Mouse (Mus musculus) Patski (cell line): ENCODE results near the gene Bscl2. TPM values are rescaled to one million over a fixed set of nuclear protein-coding genes. Genes with fewer than 3 reads are reported as not detected.
"Not testable (repeated sequence)": the region's sequence is repeated elsewhere in the genome, so short reads cannot be mapped to it uniquely, and the experiment has no call there.

Source experiments
- ATAC-seq: fragments of 100-300 bp; one replicate; pipeline ENCODE4 v1.8.0; 2021
- CTCF ChIA-PET: fragments of 350-600 bp; sonication (Branson Sonifier 250); formaldehyde crosslinking; loops from one replicate; lab custom pipeline; 2022; ENCODE audit warnings: inconsistent platforms; lab: Charles Lee
- POLR2A ChIA-PET: fragments of 350-600 bp; sonication (Branson Sonifier 250); formaldehyde crosslinking; loops from one replicate; lab custom pipeline; 2022; ENCODE audit warnings: antibody characterized with exemption, inconsistent platforms; lab: Charles Lee
- DNase-seq: peaks from one replicate; pipeline ENCODE4 v3.0.0-alpha.2; 2011; ENCODE audit warnings: low read depth, low spot score
- H3K27me3 ChIP-seq: fragments of 371-371 bp; one replicate; pipeline ENCODE4 v1.5.1; 2021
- CTCF ChIP-seq: fragments of 100-300 bp; IDR thresholded peaks from one replicate; pipeline ENCODE4 v1.5.1; 2021
- in situ Hi-C: fragments of 300-500 bp; cut with MboI; formaldehyde crosslinking; loops from 3 replicates; pipeline ENCODE4 v1.11.1; 2018; ENCODE audit warnings: low pct_unique_long_range_greater_than_20kb, mixed read lengths
- polyA plus RNA-seq: library from polyadenylated mRNA; unstranded; gene quantifications from one replicate; pipeline ENCODE4 v1.2.3, GENCODE M21; 2021

Gene Bscl2
- polyA plus RNA-seq, 1 experiment from 2014 or later: 4.1 TPM

DNA sequence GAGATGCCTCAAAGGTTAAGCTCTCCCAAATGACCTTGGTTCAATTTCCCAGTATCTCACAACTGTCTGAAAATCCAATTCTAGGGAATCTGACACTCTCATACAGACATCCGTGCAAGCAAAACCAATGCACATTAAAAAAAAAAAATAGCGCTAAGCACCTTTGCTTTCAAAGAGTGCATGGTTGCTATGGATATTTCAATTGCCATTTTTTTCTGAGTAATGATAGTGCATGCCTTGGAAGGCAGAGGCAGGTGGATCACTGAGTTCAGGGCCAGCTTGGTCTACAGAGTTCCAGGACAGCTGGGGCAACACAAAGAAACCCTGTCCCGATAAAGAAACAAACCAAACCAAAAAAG is 43.7 kb downstream of the Bscl2 start:
- CTCF ChIA-PET: interaction anchor here (0.7 to 1.3 kb wide), 3 partner anchors 12 to 229 kb away, joined by 3 to 5 read pairs (median 3); partner anchors contain the start of gene Ints5
- in situ Hi-C loops: no loop called here
- no peak for ATAC-seq

DNA sequence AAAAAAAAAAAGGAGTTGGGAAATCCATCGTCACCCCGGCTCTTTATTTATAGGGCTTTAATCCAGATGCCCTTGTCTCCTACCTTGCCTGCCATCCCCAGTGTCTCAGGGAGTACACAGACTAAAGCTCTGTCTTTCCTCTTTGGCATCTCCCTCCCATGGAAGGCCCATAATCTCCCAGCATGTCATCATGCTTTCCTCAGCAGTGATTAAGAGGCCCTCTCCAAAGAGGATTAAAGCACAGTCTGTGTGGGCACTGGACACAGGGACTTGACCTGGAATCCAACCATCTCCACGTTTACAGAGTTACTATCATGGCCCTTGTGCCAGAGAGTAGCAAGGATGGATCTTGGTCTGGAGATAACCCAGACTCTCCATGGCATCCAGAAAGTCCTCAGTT is 46.3 kb downstream of the Bscl2 start, which contains the start of the genes Lbhd1 and Gm49403:
Gene Lbhd1, plus strand, starts transcription at position 117 of the 400 bp plus-strand sequence.
Gene Gm49403, plus strand, starts transcription at position 315 of the 400 bp plus-strand sequence.
- in situ Hi-C loops: no loop called here
- DNase-seq (no peak), ATAC-seq (no peak)
- ChIA-PET CTCF (no interaction called here), POLR2A (no interaction called here)
- no peak for TF ChIP-seq CTCF
- no peaks in the 10 kb centered on the region for H3K27me3 ChIP-seq

More for the DNA sequence above, 43.7 kb downstream of the Bscl2 start:
- DNase-seq: no peak
- H3K27me3 ChIP-seq: no peaks in the 10 kb centered on the region
- POLR2A ChIA-PET: interaction anchor here (0.6 to 2.1 kb wide), 6 partner anchors 10 to 85 kb away, joined by 3 to 6 read pairs (median 3); partner anchors contain the start of genes Eml3, Ints5 and Ubxn1
- TF ChIP-seq CTCF: no peak

DNA sequence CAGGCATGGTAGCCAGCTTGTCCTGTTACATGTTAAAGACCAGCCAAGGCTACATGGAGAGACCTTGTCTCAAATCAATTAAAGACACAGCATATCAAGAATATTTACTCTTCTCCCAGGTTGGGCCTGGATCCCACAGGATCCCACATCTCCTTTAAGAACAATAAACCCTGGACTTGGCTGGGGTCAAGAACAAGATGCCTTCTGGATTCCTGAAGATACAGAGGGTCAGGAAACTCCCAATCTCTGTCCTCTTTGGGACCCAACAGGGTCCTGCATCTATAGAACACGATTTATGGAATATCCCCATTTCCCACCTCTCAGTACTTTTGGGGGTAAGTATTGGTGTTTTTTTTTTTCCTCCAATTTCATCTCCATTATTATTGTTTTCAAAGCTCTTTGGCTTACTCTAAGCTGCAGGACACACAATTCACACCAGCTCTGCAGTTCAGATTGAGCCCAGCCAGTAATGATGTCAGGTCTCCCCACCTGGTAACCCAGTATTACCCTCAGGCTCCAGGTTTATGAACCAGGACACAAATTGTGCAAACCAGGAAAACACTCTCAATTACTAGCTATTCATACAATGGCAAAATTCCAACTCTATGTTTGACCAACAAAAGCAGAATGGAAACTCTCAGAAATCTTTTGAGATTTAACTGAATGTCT is 49.8 kb downstream of the Bscl2 start:
- TF ChIP-seq CTCF: no peak
- in situ Hi-C loops: no loop called here
- ATAC-seq (no peak), DNase-seq (no peak)
- ChIA-PET CTCF (interaction anchor here (1.2 to 1.9 kb wide), 5 partner anchors 12 to 54 kb away, joined by 3 to 5 read pairs (median 3); partner anchors contain the start of gene Mta2), POLR2A (no interaction called here)
- no peaks in the 10 kb centered on the region for H3K27me3 ChIP-seq

DNA sequence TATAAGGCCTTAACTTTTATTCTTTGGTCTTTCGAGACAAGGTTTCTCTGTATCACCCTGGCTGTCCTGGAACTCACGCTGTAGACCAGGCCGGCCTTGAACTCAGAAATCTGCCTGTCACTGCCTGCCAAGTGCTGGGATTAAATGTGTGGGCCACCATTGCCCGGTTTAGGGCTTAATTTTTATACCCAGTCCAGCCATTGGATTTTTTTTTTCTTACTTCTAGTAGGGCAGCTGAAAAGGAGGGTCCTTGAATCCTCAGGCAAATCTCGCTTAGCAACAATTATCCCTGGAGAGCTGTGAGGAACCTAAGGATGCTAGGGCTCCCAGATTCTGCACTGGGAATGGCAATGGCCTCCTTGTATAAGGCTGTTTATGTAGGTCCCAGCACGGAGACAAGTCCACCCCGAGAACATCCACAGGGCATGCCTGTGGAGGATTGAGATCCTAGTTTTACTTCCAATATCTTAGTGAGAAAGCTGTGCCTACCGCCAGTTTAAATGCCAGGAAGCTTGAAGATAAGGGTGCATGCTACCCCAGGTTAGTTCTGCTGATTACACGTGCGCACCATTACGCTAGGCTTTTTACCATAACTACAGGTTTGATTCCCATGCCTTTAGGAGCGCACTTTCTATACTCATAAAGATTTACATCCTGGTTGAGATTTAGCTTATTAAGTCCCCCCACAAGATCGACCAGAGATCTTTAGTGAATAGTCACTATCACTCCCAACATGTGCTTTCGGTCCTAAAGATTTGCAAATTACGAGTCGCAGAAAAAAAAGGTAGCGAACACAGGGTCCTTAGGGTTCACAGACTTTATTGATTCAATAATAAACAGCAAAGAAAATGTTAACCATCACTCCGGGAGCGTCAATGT is 50.6 kb downstream of the Bscl2 start:
- no peak for DNase-seq
- in situ Hi-C loops: no loop called here
- no peak for ATAC-seq
- ChIA-PET POLR2A (interaction anchor here (0.6 to 2.0 kb wide), 5 partner anchors 8 to 222 kb away, joined by 3 to 5 read pairs (median 3); partner anchors contain the start of gene Ubxn1), CTCF (interaction anchor here (1.2 to 1.9 kb wide), 6 partner anchors 8 to 54 kb away, joined by 3 to 5 read pairs (median 3); partner anchors contain the start of gene Mta2)
- no peaks in the 10 kb centered on the region for H3K27me3 ChIP-seq
- no peak for TF ChIP-seq CTCF

DNA sequence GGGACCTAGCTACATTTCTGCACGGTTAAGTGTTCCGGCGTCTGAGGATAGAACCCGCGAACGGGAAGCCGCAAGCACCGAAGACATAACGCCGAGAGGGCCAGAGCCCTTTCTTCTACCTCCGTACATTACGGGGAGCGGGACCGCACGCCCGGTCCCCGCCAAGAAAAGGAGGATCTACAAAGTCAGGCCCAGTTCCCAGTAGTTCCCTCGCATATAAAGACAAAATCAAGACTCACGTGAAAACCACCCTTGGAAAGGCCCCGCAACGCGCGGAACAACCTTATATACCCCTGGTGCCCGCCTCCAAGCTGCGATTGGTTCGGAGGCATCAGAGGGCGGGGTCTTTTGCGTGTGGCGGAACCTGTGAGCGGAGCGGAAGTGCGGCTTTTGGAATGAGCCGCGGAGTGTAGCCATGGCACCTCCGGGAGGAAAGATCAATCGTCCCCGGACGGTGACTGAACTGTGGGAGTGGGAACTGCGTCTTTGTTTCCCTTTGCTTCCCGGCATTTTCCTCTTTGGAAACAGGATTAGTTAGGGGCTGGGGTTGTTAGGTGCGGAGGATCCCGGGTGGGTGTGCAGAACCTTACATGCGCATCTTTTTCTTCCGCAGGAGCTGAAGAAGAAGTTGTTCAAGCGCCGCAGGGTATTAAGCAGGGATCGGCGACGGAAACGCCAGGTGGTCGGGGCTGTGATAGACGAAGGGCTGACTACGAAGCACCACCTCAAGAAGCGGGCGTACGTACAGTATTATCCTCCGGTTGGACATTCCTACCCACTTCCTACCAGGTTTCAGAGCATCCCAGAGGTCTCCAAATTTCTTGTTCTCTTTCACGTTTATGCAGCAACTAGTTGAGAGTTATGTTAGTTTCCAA is 51.5 kb downstream of the Bscl2 start, which contains the start of the genes 1810009A15Rik and Gm49416:
Gene 1810009A15Rik, plus strand, starts transcription at position 343 of the 875 bp plus-strand sequence.
Gene Gm49416, plus strand, starts transcription at position 416 of the 875 bp plus-strand sequence.
- DNase-seq (peak; percentile 76), ATAC-seq (peak; percentile 94)
- in situ Hi-C loops: no loop called here
- ChIA-PET CTCF (interaction anchor here (1.4 to 1.9 kb wide), 4 partner anchors 9 to 53 kb away, joined by 3 to 4 read pairs (median 3); partner anchors contain the start of gene Mta2), POLR2A (interaction anchor here (0.7 to 2.0 kb wide), 6 partner anchors 9 to 221 kb away, joined by 3 to 5 read pairs (median 4); partner anchors contain the start of gene Ubxn1)
- H3K27me3 ChIP-seq: no peaks in the 10 kb centered on the region
- TF ChIP-seq CTCF: no peak

DNA sequence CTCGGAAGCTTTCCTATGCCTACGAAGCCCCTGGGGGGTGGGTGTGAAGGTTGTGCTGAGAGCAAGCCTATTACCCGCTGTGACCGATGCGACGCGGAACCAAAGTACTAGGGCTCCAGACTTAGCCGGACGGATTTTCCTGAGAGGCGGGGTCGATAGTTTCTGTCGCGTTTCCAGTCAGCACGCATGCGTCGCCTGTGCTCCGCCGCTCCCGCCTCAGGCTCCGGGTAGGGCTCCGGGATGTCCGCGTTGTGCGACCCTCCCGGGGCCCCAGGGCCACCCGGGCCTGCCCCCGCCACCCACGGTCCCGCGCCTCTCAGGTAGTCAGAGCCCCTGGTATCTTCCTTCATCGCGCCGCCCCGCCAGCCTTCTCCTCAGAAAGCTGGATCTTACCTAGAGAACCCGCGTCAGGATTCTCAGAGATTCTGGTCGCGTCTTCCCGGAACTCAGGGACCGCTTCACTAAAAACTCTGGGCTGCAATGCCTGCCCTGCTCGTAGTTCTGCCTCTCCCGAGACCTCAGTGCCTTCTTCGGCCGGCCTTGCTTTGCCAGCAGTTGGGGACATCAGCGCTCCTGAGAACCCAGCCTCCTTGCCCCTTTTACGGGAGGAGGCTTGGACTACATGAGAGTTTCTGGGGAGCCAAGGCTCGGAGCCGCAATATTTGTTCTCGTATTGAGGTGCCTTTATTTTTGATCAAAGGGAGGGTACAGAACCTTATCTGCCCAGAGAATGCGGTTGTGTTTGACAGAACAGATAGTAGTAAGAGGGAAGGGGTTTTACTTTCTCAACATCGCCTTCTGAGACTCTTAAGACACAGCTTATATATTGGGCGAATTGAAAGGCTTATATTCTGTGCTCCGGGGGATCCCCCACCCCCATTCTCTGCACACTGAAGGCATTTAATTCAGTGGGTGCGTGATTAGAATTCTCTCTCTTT is 55.8 kb downstream of the Bscl2 start, which contains the start of gene Ints5:
Gene Ints5, plus strand, starts transcription at position 177 of the 938 bp plus-strand sequence.
- peak; percentile 9 for ATAC-seq
- ChIA-PET POLR2A (interaction anchor here (0.6 to 2.0 kb wide), 4 partner anchors 8 to 52 kb away, joined by 3 to 6 read pairs (median 4); partner anchors contain the start of gene Uqcc3), CTCF (interaction anchor here (1.0 to 1.1 kb wide), 3 partner anchors 12 to 48 kb away, joined by 3 to 4 read pairs (median 3); no protein-coding TSS in a partner anchor)
- no peak for TF ChIP-seq CTCF
- in situ Hi-C loops: no loop called here
- H3K27me3 ChIP-seq: no peaks in the 10 kb centered on the region
- peak; percentile 49 for DNase-seq

DNA sequence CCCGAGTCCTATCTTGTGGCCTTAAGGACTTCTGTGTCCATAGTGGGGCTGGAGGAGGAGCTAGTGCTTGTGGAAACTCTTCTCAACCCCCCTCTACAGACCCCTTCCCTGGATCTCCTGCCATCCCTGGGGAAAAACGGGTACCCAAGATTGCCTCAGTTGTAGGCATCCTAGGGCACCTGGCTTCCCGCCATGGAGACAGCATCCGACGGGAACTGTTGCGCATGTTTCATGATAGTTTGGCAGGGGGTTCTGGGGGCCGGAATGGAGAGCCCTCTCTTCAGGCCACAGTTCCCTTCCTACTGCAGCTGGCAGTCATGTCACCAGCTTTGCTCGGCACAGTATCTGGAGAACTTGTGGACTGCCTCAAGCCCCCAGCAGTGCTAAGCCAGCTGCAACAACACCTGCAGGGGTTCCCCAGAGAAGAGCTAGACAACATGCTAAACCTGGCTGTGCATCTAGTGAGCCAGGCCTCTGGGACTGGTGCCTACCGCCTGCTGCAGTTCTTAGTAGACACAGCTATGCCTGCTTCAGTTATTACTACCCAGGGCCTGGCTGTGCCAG is 58.2 kb downstream of the Bscl2 start:
- DNase-seq (no peak), ATAC-seq (no peak)
- CTCF ChIA-PET: no interaction called here
- no peak for TF ChIP-seq CTCF
- in situ Hi-C loops: no loop called here
- POLR2A ChIA-PET: interaction anchor here (0.5 kb wide), 1 partner anchor 124 kb away, joined by 3 read pairs; no protein-coding TSS in a partner anchor
- H3K27me3 ChIP-seq: no peaks in the 10 kb centered on the region

DNA sequence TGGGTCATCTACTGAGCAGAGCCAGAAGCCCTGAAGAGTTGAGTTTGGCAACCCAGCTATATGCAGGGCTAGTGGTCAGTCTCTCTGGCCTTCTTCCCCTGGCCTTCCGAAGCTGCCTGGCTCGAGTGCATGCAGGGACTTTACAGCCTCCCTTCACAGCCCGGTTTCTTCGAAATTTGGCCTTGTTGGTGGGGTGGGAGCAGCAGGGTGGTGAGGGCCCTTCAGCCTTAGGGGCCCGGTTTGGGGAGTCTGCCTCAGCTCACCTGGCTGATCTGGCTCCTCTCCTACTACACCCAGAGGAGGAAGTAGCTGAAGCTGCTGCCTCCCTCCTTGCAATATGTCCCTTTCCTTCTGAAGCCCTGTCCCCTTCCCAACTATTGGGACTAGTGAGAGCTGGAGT is 59.0 kb downstream of the Bscl2 start:
- CTCF ChIA-PET, DNase-seq, in situ Hi-C loops, H3K27me3 ChIP-seq, ATAC-seq: not testable (repeated sequence)
- POLR2A ChIA-PET: interaction anchor here (0.5 kb wide), 1 partner anchor 125 kb away, joined by 3 read pairs; no protein-coding TSS in a partner anchor

DNA sequence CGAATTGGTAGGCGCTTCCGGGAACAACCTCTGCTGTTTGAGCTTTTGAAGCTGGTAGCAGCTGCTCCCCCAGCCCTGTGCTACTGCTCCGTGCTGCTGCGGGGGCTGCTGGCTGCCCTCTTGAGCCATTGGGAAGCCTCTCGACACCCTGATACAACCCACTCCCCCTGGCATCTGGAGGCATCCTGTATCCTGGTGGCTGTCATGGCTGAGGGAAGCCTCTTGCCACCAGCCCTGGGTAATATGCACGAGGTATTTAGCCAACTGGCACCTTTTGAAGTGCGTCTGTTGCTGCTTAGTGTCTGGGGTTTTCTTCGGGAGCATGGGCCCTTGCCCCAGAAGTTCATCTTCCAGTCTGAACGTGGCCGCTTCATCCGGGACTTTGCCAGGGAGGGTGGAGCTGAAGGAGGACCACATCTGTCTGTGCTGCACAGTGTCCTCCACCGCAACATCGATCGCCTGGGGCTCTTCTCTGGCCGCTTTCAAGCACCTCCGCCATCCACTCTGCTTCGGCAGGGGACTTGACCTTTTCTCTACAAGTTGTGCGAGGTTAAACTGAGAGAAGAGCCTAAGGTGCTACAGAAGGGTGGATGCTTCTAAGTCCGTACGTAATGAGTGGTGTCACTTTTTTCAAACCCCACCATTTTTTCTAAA is 60.1 kb downstream of the Bscl2 start:
- POLR2A ChIA-PET: interaction anchor here (0.6 to 1.0 kb wide), 2 partner anchors 12 to 71 kb away, joined by 3 read pairs; no protein-coding TSS in a partner anchor
- CTCF ChIA-PET, DNase-seq, H3K27me3 ChIP-seq, in situ Hi-C loops: not testable (repeated sequence)
- ATAC-seq: peak; percentile 2
